Mouse (Mus musculus) fat pad, adult 2 months (tissue): ENCODE measurements around the gene Arhgef28.

Experiments
- DNase-seq: peaks from one replicate; pipeline ENCODE4 v3.0.0-alpha.2; 2011; ENCODE audit warnings: low read depth, low spot score; ENCODE audit errors: extremely low read depth

Arhgef28 gene

GRCm38 (mm10) chr13:98205771-98206545 lies at the start of gene Arhgef28:
TSS of gene Arhgef28 (minus strand) at chr13:98206439.
- no peak for DNase-seq

DNA sequence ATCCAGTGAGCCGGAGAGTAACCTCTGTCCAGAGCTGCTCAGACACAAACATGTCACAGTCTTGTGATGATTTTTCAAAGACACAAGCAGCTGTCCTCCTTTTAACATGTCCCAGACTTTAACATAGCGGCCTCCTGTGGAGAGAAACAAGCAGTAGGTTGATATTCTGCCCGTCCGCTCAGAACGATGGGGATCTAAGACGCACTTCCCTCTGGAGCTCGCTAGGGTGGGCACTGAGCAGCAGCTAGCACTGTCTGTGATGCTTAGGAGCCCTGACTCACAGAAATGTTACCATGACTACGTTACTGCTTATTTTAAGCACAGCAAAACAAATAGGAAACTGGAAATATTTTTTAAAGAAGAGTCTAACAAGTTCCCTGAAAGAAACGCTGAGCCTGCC lies 48.7 kb upstream of the Arhgef28 start:
- DNase-seq, result no peak

DNA sequence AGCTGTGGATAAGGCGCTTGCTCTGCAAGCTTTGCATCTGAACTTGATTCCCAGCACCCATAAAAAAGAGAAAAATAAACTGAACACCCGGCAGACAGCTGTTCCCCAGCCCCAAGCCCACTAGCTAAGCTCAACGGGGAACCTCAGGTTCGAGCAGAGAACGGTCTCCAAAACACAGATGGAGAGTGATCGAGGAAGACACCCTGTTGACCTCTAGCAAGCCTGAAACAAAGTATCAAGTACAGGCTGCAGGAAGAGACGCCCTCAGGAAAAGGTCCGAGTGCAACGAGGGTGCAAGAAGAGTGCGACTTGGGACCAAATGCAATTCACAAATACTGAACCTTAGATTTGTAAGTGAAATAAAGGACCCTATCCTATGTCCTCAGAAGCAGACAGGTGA lies 43.4 kb upstream of the Arhgef28 start:
- no peak for DNase-seq

DNA sequence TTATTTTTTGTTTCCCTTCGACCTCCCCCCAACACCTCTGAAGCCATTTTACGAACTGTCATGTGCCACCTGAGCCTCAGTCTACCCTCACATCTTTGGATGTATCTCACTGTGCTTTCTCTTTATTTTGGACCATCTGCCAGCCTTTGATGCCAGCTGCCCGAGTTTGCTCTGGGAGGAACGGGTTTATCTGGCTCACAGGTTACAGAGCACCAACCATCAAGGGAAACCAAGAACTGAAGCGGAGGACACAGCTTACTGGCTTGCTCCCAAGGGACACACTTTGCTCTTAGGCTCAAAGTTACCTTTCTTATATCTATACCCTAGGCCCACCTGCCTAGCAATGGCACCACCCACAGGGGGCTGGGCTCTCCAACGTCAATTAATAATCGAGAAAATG lies 39.1 kb upstream of the Arhgef28 start:
- DNase-seq, result no peak

GRCm38 (mm10) chr13:98244571-98245350 lies 38.5 kb upstream of the Arhgef28 start:
- DNase-seq, result no peak

- DNase-seq, result no peak
Observed at GRCm38 (mm10) chr13:98241531-98242282, 35.5 kb upstream of the Arhgef28 start.

- DNase-seq, result no peak
Observed at GRCm38 (mm10) chr13:98239978-98240641, 33.9 kb upstream of the Arhgef28 start.

DNA sequence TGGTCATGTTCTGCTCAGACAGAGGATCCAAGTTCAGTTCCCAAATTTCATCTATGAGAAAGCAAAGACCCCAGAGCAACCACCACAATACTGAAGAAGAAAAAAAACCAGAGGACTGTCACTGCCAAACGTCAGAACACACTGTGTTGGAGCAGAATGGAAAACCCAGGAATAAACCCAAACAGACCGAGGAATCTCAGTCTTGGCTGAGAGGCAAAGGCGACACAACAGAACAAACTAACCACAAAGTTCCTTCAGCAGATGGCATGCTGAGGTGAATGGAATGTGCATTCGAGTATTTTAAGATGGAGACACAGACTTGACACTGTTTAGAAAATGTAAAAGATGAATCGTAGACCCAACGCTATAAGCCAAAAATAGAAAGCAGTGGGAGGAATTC lies 29.2 kb upstream of the Arhgef28 start:
- DNase-seq, result no peak

GRCm38 (mm10) chr13:98230511-98230910 lies 24.3 kb upstream of the Arhgef28 start:
- DNase-seq, result no peak

DNA sequence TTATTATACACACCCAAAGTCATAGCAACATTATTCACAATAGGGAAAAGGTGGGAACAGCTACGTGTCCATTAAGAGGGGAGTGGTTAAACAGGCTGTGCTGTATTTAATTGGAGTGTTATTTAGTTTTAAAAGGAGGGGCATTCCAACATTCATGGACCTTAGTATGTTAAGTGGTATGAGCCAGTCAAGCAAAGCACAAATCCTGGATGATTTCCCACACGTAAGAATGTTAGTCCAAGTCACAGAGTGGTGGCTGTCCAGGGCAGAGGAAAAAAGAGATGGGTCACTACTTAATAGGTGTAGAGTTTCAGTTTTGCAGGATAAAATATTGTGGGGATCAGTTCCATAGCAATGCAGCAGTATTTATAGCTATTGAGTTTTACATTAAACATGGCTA lies 20.0 kb upstream of the Arhgef28 start:
- DNase-seq, result no peak

DNA sequence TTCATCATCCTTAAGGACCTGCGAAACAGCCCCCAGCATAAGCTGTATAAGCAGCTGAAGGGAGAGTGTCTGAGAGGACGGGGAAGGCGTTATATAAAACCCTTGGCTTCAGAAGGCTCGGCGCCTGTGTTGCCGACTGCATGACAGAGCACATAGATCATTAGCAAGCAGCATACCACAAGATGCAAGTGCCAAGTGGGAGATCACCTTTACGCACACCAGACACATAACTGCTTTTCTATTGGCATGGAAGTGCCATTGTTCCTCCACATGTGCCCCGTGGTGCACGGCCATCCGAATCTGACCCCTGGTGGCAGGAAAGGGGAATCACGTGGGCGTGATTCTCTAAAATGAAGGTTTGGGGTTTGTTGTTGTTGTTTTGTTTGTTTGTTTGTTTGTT lies 16.6 kb upstream of the Arhgef28 start:
- DNase-seq, result no peak

GRCm38 (mm10) chr13:98210137-98210536 lies 3.9 kb upstream of the Arhgef28 start:
- DNase-seq, result no peak

GRCm38 (mm10) chr13:98208842-98209241 lies 2.6 kb upstream of the Arhgef28 start:
- DNase-seq, result no peak

DNA sequence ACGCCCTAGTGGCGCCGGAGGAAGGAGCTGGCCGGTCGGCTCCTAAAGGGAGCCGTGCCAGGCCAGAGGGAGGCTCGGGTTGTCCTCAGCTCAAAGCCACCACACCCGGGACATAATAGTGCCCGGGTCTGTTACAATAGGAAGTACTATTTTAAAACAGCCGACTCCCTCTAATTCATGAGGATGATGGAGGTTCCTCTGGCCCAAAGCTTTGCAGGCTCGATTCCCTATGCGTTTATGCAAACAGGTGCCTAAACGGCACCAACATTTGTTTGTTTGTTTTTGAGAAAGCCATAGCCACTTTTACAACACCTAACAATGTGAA lies 269 bp upstream of the Arhgef28 start:
- DNase-seq, result no peak

DNA sequence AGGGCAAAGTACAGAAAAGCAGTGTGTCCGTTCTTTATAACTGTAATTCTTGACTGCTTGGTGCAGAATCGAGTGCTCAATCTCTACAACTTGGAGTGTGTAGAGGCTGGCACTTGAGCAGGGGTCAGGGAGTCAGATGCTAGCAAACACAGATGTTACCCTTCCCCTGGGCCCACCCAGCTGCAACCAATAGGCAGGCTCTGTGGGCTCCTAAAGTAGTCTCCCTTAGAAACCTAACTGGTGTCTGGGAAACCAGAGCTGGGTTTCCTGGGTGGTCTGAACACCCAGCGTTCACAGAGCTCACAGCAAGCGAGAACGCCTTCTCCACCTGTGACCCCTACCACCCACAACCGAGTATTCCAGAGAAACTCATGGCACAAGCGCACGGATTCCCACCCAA lies 1.1 kb downstream of the Arhgef28 start:
- DNase-seq, result no peak

DNA sequence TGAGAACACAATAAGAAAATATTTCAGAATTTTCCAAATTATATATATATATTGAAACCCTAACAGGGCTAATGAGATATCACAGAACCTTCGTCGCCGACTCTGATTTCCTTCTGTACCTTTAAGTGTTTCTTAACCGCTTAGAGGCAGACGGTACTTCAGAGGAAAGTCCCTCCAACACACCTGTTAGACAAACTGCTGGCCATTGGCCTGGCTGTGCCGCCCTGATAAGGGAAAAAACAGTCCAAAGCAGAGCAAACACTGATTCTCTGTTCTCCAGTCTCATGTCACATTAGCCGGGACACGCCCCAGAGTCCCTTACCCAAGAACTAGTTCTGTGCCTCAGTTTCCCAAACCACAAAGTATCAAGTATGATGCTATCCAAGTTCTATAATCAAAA lies 1.9 kb downstream of the Arhgef28 start:
- DNase-seq, result no peak

DNA sequence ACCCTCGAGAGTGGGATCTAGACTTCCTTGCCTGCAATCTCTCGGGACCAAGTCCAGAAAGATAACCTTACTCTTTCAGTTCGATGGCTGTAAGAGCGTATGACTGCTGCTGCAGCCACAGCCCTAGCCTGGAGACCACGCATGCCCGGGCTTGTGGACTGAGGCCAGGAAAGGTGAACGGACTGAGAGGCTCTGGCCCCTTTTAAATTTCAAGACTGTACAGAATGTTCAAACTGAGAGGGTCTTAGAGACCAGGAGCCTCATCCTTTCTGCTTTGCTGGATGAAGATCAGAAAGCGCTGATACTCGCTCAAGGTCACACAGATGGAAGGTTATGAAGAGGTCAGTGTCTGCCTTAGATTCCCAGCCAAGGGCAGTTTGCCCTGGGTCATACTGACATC lies 4.8 kb downstream of the Arhgef28 start:
- DNase-seq, result no peak

DNA sequence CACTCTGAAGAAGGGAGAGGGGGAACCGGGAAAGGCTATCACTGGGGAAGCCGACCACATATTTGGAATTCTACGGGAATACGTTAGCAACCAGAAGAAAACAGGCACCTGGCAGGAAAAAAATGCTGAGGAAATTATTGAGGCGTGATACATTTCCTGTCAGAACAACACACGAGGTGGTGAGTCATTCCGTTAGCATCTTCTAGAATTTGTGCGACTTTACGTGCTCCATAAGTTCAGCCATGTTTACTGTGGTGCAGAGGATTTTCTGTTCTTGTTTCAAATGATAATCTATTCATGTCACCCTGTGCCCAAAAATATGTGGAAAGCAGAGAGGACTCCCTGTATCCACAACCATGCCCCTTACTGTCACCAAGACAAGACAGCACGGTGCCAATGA lies 13.6 kb downstream of the Arhgef28 start:
- DNase-seq, result no peak

- no peak for DNase-seq
Observed at GRCm38 (mm10) chr13:98188500-98188899, 17.7 kb downstream of the Arhgef28 start.

DNA sequence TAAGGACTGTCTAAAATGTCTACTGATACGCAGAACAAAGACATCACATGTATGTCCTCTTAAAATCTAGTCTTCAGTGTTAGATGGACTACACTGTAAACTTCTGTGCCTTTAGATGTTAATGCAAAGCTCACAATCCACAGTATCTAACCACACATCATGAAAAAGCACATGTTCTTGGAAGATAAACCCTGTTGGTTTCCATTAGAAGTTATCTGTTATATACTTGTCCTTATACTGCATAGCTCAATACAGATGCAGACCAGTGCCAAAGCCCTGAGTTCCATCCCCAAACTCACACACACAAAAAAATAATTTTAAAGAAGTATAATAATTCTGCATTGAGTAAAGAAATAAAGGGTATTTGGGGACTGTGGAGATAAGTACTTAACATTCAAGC lies 18.3 kb downstream of the Arhgef28 start:
- no peak for DNase-seq

DNA sequence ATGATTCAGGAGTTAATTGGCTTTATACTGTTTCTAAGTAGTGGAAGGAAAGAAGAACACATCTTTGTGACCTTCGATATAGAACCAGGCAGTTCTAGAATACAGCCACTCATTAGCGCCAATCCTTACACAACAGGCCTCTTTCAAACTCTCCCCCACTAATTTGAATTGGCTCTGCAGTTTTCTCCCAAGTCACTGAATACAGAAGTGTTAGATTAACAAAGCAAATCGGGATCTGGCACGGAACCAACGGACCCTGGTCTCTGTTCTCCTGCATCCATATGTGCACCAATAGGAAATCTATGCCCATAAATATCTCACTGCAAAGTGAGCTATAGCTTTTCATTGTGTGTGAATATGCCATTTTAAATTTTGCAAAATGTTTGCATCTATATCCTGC lies 20.1 kb downstream of the Arhgef28 start:
- no peak for DNase-seq
